Mouse (Mus musculus): ENCODE data around the gene Rps6ka2. TPM values are rescaled to one million over a fixed set of nuclear protein-coding genes. Genes with fewer than 3 reads are reported as not detected.

Rps6ka2 gene
- total RNA-seq, 2 experiments from 2014 or later = 57.1 to 59.2 TPM

DNA sequence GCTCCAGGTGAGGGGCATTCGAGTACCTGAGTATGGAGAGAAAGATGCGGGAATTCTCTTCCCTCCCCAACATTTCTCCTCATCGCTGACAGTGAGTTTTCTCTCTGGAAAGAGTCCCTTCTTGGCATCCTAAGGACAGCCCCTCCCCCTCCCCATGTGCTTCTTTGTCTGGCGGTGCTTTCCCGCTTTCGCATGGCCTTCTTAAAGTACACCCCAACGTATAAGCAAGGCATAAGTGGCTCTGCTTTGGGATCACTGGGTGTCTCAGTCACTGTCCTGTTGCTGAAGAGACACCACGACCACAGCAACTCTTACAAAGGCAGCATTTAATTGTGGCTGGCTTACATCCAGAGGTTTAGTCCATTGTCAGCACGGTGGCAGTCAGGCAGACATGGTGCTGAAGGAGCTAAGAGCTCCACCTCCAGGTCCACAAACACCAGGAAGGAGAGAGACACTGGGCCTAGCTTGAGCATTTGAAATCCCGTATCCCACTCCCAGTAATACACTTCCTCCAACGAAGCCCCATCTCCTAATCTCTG, 47.9 kb downstream of the Rps6ka2 start:
- no peak for DNase-seq (ENCODE audit: low spot score in 2 of 2)
- intact Hi-C loops (cut with DNase I) = no loop called here

DNA sequence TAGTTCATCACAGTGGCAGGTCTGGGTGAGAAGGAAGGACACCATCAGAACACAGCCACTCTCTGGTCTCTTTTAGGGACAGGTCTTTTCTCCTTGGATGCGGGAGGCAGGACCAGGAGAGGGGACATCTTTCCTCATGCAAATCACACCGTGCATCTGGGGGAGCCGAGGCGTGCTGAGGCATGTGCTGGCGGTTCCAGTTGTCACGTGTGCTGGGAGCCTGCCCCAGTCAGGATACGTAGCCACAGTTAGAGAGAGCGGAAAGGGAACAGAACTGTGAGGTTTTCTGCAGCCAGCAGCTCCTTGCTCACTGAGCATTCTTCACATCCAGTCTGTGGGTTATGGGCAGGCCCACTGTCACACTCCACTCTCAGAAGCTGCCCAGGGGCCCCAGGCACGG, 48.5 kb downstream of the Rps6ka2 start:
- DNase-seq (ENCODE audit: low spot score in 2 of 2) = peak in 1 of 2 experiments; percentile 57
- intact Hi-C loops (cut with DNase I) = no loop called here

DNA sequence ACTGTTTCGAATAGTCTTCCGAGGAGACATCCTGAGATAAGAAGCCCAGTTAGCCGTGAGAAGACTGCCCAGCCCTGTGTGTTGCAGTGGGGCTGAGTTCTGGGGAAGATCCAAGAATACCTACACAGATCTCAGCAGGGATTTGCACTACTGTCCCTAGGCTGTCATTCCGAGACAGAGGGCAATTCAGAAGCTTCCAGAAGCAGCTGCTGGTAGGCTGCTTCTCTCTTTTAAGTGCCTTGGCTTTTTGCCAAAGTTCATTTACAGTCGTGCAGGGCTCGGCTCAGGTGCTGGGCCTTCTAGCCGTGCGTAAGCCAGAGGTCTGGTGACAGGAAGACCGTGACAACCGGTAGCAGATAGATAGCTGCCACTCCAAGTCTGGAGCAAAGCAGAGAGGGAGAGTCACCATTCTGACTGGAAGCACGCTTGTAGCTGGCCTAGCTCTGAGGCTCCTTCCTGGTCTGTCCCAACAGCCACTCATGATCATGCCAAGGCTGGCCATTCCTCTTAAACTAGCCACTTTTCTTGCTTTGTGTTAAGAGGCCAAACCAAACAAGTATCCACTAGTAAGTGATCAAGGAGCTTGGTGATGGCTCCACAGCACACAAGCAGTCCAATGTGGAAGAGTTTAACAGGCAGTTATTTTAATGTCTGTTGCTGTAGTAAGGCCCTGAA, 49.3 kb downstream of the Rps6ka2 start:
- intact Hi-C loops (cut with DNase I) = no loop called here
- no peak for DNase-seq (ENCODE audit: low spot score in 2 of 2)

DNA sequence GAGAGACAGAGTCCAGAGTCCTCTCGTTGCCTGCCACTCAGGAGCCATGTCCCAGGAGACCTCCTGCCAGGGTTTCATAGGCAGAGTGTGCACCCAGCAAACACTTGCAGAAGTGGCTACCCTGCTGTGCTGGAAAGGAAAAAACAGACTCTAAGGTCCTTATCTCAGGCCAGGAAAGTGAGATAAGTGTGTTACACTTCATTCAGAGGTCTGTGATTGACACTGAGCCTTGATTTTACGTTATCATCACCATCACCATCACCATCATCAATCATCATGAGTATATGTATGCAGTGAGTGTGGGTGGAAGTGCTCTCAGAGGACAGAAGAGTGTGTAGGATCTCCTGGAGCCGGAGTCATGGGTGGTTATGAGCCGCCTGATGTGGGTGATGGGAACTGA, 51.4 kb downstream of the Rps6ka2 start:
- intact Hi-C loops (cut with DNase I) = no loop called here
- no peak for DNase-seq (ENCODE audit: low spot score in 2 of 2)

DNA sequence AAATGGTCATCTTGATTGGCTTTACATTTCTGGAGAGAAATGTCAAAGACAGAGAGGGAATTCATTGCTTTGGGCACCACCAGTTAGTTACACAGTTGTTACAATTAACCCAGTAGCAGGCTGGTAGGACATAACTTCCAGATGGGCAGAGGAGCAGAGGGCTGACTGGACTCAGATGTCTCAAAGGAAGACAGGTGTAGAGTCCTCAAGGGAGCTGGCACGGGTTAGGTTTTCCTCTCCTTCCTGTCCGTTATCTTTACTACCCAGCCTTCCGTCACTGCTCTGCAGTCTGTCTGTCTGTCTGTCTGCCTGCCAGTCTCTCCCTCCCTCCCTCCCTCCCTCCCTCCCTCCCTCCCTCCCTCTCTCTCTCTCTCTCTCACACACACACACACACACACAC, 52.3 kb downstream of the Rps6ka2 start:
- DNase-seq (ENCODE audit: low spot score in 2 of 2) = no peak
- intact Hi-C loops (cut with DNase I) = no loop called here

DNA sequence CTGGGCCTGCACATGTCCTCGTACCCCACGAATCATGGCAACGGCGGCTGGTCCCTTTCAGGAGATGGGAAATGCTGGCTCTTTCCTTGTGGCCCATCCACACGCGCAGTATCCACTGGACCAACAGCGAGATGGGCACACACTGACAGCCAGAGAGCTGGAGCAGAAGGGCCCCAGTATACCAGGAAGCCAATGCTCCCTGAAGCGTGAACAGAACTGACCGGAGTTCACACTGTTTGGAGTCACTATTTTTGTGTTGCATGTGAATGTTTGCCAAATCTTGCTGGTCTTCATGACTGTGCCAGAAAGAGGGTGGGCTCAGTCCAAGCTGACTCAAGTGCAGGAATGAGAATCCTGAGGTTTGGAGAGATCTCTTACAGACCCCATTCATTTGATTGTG, 58.6 kb downstream of the Rps6ka2 start:
- intact Hi-C loops (cut with DNase I) = no loop called here
- no peak for DNase-seq (ENCODE audit: low spot score in 2 of 2)

DNA sequence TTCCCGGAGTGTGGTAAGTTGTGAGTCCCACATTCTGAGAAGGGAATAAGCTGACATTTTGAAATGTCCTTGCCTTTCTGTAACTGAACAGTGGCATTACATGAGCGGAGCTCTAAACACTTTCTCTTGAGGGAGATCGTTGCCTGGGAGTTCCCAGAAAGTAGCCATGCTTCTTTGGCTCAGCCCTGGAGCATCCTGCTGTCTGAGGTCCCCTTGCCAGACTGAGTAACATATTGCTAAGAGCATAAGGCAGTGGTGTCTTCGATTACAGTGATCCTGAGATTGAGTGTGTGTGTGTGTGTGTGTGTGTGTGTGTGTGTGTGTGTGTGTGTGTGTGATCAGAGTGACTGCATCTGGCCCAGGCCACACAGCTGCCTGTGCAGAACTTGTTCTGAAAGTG, 61.4 kb downstream of the Rps6ka2 start:
- intact Hi-C loops (cut with DNase I) = no loop called here
- DNase-seq (ENCODE audit: low spot score in 2 of 2) = peak in 1 of 2 experiments; percentile 26

DNA sequence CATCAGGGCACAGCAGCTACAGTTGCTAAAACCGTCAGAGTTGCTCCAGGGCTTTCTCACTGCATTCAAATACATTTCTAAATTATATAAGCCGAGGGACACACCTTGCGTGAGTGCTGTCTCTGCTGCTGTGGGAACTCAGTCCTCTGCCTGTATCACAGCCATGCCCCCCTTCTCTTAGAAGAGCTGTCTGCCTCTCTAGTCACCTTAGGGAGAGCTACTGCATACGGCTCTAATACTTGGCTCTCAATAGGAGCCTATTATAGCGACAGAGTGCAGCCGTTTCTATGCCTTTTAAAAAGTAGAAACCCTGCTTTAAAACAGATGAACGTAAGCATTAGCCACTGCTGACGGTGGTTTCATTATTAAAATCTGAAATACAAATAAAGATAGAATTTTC, 61.9 kb downstream of the Rps6ka2 start:
- intact Hi-C loops (cut with DNase I) = no loop called here
- DNase-seq (ENCODE audit: low spot score in 2 of 2) = no peak

DNA sequence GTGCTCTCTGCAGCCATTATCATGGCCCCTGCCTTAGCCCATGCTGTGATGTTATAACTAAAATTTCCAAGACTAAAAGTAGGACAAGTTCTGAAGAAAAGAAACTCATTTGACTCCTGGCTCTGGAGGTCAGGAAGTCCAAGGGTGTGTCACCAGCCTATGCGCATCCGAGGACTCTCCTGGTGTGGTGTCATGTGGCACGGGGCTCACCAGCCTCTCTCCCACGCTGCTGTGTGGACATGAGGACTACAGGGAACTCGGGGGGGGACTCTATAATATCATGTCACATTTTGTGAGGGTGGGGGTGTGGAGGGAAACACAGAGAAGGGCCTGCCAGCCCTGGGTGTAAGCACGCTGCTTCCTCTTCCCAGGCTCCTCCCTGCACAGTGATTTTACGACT, 62.5 kb downstream of the Rps6ka2 start:
- DNase-seq (ENCODE audit: low spot score in 2 of 2) = peak in 1 of 2 experiments; percentile 24
- intact Hi-C loops (cut with DNase I) = no loop called here

DNA sequence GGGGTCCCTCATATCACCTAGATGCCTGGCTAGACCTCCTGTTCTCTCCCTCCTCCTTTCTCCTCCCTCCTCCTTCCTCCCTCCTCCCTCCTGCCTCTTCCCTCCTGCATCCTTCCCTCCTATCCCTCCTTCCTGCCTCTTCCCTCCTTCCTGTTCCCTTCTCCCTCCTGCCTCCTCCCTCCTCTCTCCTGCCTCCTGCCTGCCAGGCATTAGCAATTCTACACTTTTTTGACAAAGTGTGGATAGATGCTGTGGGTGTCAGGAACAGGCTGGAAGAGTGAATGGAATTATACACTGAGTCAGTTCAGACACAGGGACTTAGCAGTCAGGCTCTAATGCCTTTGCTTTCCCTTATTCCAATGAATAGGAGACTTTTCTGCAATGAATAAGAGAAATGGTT, 63.3 kb downstream of the Rps6ka2 start:
- intact Hi-C loops (cut with DNase I) = loop anchor here (1.0 kb wide), 1 partner anchor 39 kb away; no protein-coding TSS in a partner anchor
- peak in 1 of 2 experiments; percentile 88 for DNase-seq (ENCODE audit: low spot score in 2 of 2)

DNA sequence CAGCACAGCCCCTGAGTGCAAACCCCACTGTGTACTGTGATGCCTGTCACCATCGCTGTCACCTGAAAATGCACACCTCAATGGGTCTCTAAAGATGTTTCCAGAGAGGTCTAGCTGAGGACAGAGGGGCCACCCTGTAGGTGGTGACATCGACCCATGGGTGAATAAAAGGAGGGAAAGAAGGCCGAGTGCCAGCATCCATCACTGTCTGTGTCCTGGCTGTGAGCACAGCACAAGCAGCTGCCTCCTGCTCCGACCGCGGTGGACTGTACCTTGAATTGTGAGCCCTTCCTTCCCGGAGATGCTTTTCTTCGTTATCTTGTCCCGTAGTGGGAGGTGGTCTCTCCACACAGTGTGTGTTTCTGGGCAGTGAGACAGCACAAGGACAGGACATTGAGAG, 67.8 kb downstream of the Rps6ka2 start:
- no peak for DNase-seq (ENCODE audit: low spot score in 2 of 2)
- intact Hi-C loops (cut with DNase I) = no loop called here

DNA sequence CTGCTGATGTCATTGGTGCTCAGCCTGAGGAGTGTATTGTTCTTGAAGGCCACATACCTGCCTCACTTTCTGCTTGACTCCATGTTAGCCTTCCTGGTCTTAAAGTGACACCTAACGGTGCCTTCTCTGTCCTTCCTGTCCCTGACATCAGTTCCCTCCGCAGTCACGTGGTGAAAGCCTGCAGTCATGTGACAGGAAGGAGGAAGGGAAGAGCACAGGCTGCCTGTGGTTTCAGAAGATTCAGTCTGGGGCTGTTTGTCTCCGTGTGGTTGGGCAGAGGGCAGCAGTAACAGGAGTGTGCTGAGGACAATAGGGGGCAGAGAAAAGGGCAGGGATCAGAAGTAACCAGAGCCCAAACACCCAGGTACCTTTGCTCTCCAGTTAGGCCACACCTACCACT, 68.9 kb downstream of the Rps6ka2 start:
- no peak for DNase-seq (ENCODE audit: low spot score in 2 of 2)
- intact Hi-C loops (cut with DNase I) = no loop called here

DNA sequence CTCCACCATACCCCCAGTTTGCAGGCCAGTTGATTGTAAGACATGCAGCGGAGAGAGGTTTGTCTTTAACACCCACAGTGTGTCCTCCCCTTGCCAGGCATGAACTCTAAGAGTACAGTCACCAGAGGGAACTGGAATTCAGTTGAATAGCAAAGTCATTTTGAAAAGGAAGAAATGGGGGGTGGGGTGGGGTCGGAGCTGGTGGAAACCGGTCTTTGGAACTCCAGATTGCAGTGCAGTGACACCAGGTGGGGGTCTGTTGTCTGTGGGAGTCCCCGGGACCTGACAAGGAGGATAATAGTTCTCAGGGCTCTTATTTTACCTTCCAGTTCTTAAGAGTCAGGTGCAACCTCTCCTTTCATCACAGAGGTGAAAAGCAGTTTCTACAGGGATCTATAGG, 70.6 kb downstream of the Rps6ka2 start:
- intact Hi-C loops (cut with DNase I) = no loop called here
- no peak for DNase-seq (ENCODE audit: low spot score in 2 of 2)

DNA sequence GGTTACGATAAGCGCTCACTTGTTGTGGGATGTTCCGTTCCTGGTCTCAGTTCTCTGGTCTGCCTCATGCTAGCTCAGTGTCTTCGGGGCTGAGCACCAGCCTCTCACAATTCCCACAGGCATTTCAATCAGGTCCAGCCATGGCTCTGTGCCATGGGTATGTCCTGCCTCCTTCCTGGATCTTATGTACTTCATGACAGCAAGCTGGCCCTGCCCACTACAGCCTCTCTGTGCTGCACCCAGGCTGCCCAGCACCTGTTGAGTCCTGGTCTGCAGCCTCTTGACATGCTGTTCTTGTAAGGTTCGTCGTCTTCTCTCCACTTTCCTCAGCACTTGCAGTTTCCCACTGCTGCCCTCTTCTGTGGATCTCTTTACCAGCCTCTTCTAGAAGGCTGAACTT, 75.2 kb downstream of the Rps6ka2 start:
- intact Hi-C loops (cut with DNase I) = no loop called here
- DNase-seq (ENCODE audit: low spot score in 2 of 2) = peak; percentile 21 to 26

DNA sequence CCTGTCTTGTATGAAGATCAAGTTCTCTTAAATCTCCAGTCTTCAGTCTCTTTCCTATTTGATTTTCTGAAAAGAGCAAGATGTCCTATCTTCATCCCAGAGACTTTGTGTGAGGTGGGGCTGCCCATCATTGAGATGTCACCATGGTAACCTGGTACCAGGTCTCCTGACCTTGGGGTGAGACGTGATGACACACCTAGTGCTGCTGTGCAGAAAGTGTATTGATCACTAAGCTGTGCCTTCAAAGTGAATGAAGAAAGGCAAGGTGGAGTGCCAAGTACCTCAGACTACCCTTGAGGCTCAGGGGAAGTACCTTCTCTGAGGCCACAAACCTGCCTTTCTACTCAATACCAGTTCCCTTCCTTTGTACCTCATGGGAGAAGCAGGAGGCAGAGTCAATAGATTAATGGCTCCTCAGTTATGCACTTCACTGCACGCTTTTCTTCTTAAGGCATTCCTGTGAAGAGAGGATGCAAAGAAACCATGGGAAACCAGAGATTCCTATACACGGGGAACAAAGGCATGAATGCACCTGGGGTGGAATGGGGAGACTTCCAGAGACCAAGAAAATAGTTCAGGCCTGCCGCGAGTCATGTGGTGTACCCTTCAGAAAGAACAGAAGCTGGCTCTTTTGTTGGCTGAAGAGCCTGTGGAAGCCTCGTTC, 77.1 kb downstream of the Rps6ka2 start:
- no peak for DNase-seq (ENCODE audit: low spot score in 2 of 2)
- intact Hi-C loops (cut with DNase I) = no loop called here

DNA sequence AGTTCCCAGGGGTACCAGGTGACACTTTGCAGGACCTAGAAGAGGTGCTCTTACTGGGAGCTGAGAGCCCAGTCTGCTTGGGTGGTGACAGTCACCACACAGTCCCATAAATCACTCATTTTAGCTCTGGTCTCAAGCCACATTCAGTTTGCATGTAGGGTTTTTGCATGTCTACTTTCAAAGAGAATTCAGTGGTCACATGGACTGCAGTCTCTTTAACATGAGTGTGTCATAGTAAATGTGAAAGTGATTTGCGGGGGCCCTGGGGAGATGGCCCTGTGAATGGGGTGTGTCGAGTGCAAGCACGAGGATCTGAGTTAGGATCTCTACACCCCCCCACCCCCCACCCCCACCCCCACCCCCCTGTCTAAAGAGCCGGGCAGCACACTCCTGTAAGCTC, 80.5 kb downstream of the Rps6ka2 start:
- no peak for DNase-seq (ENCODE audit: low spot score in 2 of 2)
- intact Hi-C loops (cut with DNase I) = no loop called here

DNA sequence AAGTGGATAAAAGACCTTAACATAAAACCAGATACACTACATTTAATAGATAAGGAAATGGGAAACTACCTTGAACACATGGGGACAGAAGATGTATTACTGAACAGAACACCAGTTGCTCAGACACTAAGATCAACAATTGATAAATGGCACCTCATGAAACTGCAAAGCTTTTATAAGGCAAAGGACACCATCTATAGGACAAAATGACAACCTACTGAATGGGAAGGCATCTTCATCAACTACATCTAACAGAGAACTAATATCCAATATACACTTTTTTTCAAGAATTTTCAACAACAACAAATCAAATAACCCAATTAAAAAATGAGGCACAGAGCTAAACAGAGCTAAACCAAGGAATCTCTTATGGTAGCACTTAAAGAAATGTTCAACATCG, 87.3 kb downstream of the Rps6ka2 start:
- DNase-seq (ENCODE audit: low spot score in 2 of 2) = no peak
- intact Hi-C loops (cut with DNase I) = no loop called here

DNA sequence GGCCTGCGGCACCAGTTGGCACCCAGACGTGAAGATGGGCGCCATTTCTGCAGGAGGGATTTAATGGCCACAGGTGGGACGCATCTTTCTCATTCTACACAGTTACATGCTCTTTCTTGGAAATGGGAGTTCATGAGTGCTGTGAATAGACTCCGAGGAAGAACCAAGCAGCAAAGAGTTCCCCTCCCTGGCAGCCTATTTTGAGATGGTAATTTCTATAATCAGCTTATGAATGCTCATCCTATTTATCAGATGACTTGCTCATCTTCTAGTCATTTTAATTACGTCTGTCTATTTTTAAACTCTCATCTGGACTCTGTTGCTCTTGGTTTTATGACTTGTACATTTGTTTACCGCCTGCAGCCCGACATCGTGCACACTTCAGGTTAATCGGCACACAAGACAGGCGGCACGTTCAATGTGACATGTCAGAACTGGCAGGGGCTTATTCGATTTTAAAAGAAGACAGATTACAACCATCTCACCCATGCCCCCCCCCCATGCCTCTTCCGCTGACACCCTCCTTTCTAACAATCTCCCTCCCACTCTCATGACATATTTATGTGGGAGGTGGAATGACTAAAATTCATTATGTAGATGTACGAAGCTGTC, 88.9 kb downstream of the Rps6ka2 start:
- DNase-seq (ENCODE audit: low spot score in 2 of 2) = peak in 1 of 2 experiments; percentile 44
- intact Hi-C loops (cut with DNase I) = no loop called here

DNA sequence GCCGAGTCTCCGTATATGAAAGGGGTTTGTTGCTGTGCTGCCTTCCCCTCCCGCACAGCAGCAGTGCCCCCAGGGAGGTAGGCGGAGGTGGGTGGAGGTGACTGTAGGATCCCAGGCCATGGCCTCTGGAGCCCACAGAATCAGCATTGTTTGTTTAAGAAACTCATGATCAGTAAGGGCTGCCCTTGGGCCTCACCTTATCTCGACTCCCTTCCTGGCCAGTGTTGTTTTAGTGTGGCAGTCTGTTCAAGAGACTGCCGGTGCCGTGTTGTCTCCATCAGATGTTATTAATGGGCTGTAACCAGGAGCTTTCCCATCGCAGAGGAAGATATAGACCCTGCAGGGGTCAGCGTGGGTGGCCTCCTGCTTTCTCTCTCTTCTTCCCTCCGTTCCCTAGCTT, 90.4 kb downstream of the Rps6ka2 start:
- no peak for DNase-seq (ENCODE audit: low spot score in 2 of 2)
- intact Hi-C loops (cut with DNase I) = no loop called here

DNA sequence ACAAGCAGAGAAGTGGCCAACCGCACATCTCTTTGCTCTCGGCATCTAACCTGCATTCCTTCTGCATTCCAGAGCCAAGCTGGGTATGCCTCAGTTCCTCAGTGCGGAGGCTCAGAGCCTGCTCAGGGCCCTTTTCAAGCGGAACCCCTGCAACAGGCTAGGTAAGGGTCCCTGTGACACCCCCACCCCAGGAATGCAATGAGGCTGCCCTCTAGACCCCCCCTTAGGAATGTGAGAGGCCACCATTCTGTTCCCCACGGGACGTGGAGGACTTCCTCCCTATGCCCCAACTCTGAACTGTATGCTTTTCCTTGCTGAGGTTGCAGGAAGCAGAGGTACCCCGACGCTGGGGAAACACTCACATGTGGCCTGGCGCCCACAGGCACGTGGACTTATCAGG, 92.1 kb downstream of the Rps6ka2 start:
- intact Hi-C loops (cut with DNase I) = no loop called here
- no peak for DNase-seq (ENCODE audit: low spot score in 2 of 2)

DNA sequence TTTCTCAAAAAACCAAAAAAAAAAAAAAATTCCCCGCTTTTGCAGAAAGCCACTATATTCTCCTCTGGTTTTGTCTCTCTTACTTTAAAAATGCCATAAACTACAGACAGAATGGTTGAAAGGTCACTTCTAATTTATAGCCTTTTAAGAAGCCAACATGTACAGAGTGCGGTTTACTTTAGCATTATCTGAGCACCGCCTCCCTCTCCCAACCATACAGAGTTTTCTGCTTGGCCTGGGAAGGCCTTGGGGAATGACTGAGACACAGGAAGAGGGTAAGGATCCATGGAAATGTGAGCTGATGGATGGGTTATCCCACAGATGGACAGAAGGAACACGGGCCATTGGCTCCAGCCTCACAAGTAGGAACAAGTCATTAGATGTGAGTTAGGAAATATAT, 92.7 kb downstream of the Rps6ka2 start:
- intact Hi-C loops (cut with DNase I) = no loop called here
- no peak for DNase-seq (ENCODE audit: low spot score in 2 of 2)

All from left cerebral cortex, postnatal 25 days (tissue).